Mouse (Mus musculus) frontal cortex, postnatal 36 days (tissue): ENCODE data around the gene Dok5.

Experiments
- DNase-seq, 2 experiments: peaks; one replicate each; pipeline ENCODE4 v3.0.0; 2022; ENCODE audit warnings: low spot score in 2 of 2

Dok5 gene

GRCm38 (mm10) chr2:170731632-170732561, at the start of gene Dok5:
Gene Dok5 (plus strand): TSS chr2:170731807.
- DNase-seq: peak; percentile 91 to 93

- DNase-seq: no peak
These were observed 48.2 kb upstream of the Dok5 start for GRCm38 (mm10) chr2:170683385-170683784.

GRCm38 (mm10) chr2:170695071-170695936, 36.3 kb upstream of the Dok5 start:
- DNase-seq: no peak

- no peak for DNase-seq
These were observed 35.6 kb upstream of the Dok5 start for GRCm38 (mm10) chr2:170695937-170696510.

- no peak for DNase-seq
These were observed 31.1 kb upstream of the Dok5 start for GRCm38 (mm10) chr2:170700471-170700870.

- DNase-seq: no peak
These were observed 25.1 kb upstream of the Dok5 start for GRCm38 (mm10) chr2:170706488-170706887.

- no peak for DNase-seq
These were observed 23.9 kb upstream of the Dok5 start for GRCm38 (mm10) chr2:170707672-170708071.

GRCm38 (mm10) chr2:170708901-170709300, 22.7 kb upstream of the Dok5 start:
- DNase-seq: no peak

- DNase-seq: no peak
These were observed 18.8 kb upstream of the Dok5 start for GRCm38 (mm10) chr2:170712658-170713285.

GRCm38 (mm10) chr2:170720386-170720785, 11.2 kb upstream of the Dok5 start:
- DNase-seq: no peak

- DNase-seq: no peak
These were observed 7.5 kb upstream of the Dok5 start for GRCm38 (mm10) chr2:170724136-170724535.

- no peak for DNase-seq
These were observed 6.9 kb upstream of the Dok5 start for GRCm38 (mm10) chr2:170724716-170725115.

- DNase-seq: no peak
These were observed 5.8 kb upstream of the Dok5 start for GRCm38 (mm10) chr2:170725796-170726195.

GRCm38 (mm10) chr2:170726996-170727710, 4.5 kb upstream of the Dok5 start:
- no peak for DNase-seq

GRCm38 (mm10) chr2:170728864-170729263, 2.7 kb upstream of the Dok5 start:
- DNase-seq: no peak

GRCm38 (mm10) chr2:170729661-170730060, 1.9 kb upstream of the Dok5 start:
- DNase-seq: no peak

- DNase-seq: no peak
These were observed 1.5 kb upstream of the Dok5 start for GRCm38 (mm10) chr2:170730136-170730535.

GRCm38 (mm10) chr2:170730781-170731180, 826 bp upstream of the Dok5 start:
- no peak for DNase-seq

- no peak for DNase-seq
These were observed 402 bp upstream of the Dok5 start for GRCm38 (mm10) chr2:170731205-170731604.

- no peak for DNase-seq
These were observed 2.1 kb downstream of the Dok5 start for GRCm38 (mm10) chr2:170733671-170734070.

- DNase-seq: no peak
These were observed 2.8 kb downstream of the Dok5 start for GRCm38 (mm10) chr2:170734446-170734845.
